Comparison of ENCODE assay signal across 22 mouse cellular contexts in genomic region chr9:74078458-74078857, GRCm38 (mm10). TPM values are rescaled to one million over a fixed set of nuclear protein-coding genes. Genes with fewer than 3 reads are reported as not detected.
DNase-seq lines count a peak whose midpoint lies in the region; ATAC-seq and TF ChIP-seq lines count a peak whose summit lies in the region.
"Had no signal": no experiment of that assay in that cellular context is flagged by ENCODE, and none has a peak within 500 bp of the region (broad histone marks: within the 10 kb centered on the region; RNA-seq: fewer than 3 reads in every experiment).

No protein-coding gene starts in this region.

- no peak overlapping the region for H3K4me3 ChIP-seq in hindbrain, embryonic 14.5 days (replicated peaks; ENCODE audit: low read length)
- H3K4me3 ChIP-seq in hindbrain, embryonic 12.5 days: no peak overlapping the region
- no peak overlapping the region for H3K4me3 ChIP-seq in kidney, embryonic 15.5 days (replicated peaks)
- no peak overlapping the region for H3K4me3 ChIP-seq in MEL (ENCODE audit: control insufficient read depth in 1 of 2, insufficient read depth in 1 of 2, low read depth in 2 of 2, low read length in 2 of 2)
- H3K4me3 ChIP-seq: embryonic facial prominence, embryonic 13.5 days; forebrain, embryonic 10.5 days; hindbrain, embryonic 15.5 days had no signal

- no peak for ATAC-seq in hindbrain, embryonic 14.5 days (ENCODE audit: low FRiP score)
- ATAC-seq in hindbrain, embryonic 12.5 days (ENCODE audit: low FRiP score): no peak
- ATAC-seq in kidney, embryonic 15.5 days (replicated peaks; ENCODE audit: low FRiP score): no peak
- ATAC-seq: activated CD4-positive, CD25-positive, alpha-beta regulatory T cell, adult 4 months; CD4-positive, CD25-positive, alpha-beta regulatory T cell, adult 4 months had no signal

- no peak overlapping the region for H3K27ac ChIP-seq in hindbrain, embryonic 14.5 days
- no peak overlapping the region for H3K27ac ChIP-seq in hindbrain, embryonic 12.5 days
- no peak overlapping the region for H3K27ac ChIP-seq in kidney, embryonic 15.5 days
- no peak overlapping the region for H3K27ac ChIP-seq in MEL (ENCODE audit: control insufficient read depth, low read depth, low read length)
- H3K27ac ChIP-seq: embryonic facial prominence, embryonic 13.5 days; forebrain, embryonic 10.5 days; hindbrain, embryonic 15.5 days had no signal

- H3K9ac ChIP-seq in hindbrain, embryonic 14.5 days: no peak overlapping the region
- H3K9ac ChIP-seq in hindbrain, embryonic 12.5 days: no peak overlapping the region
- no peak overlapping the region for H3K9ac ChIP-seq in kidney, embryonic 15.5 days
- no peak overlapping the region for H3K9ac ChIP-seq in MEL (ENCODE audit: control insufficient read depth, low read depth, low read length, poor library complexity, severe bottlenecking)
- H3K9ac ChIP-seq: embryonic facial prominence, embryonic 13.5 days; hindbrain, embryonic 15.5 days had no signal

- no peaks in the 10 kb centered on the region for H3K4me1 ChIP-seq in hindbrain, embryonic 14.5 days (replicated peaks; ENCODE audit: control insufficient read depth, insufficient read depth, low read length)
- no peaks in the 10 kb centered on the region for H3K4me1 ChIP-seq in hindbrain, embryonic 12.5 days
- no peaks in the 10 kb centered on the region for H3K4me1 ChIP-seq in kidney, embryonic 15.5 days
- no peaks in the 10 kb centered on the region for H3K4me1 ChIP-seq in MEL (ENCODE audit: control insufficient read depth in 1 of 2, insufficient read depth in 2 of 2, low read length in 2 of 2)
- H3K4me1 ChIP-seq: embryonic facial prominence, embryonic 13.5 days; forebrain, embryonic 10.5 days; hindbrain, embryonic 15.5 days had no signal

- DNase-seq in hindbrain, embryonic 14.5 days (ENCODE audit: low spot score): peak; percentile 60
- peak; percentile 29 to 45 for DNase-seq in kidney, postnatal 36 days
- peak; percentile 30 for DNase-seq in 3T3-L1 (ENCODE audit: low read depth, low spot score)
- DNase-seq in MEL (ENCODE audit: low read depth, low spot score): peak; percentile 7
- no peak for DNase-seq in embryo, embryonic 11 days
- DNase-seq in spleen, postnatal 36 days (ENCODE audit: low spot score in 2 of 2): no peak
- DNase-seq: adrenal gland, postnatal 25 days; cerebellum, postnatal 36 days; lung, adult 2 months; right cerebral cortex, adult 18-20 months; spleen, adult 18-20 months; thymus, postnatal 14 days had no signal

- no peaks in the 10 kb centered on the region for H3K79me2 ChIP-seq in MEL (ENCODE audit: control insufficient read depth, insufficient read depth, low read length, poor library complexity)

- no peaks in the 10 kb centered on the region for H3K36me3 ChIP-seq in hindbrain, embryonic 14.5 days (replicated peaks; ENCODE audit: control insufficient read depth, insufficient read depth)
- no peaks in the 10 kb centered on the region for H3K36me3 ChIP-seq in hindbrain, embryonic 12.5 days
- H3K36me3 ChIP-seq in kidney, embryonic 15.5 days: no peaks in the 10 kb centered on the region
- H3K36me3 ChIP-seq in MEL (ENCODE audit: control insufficient read depth in 1 of 2, insufficient read depth in 2 of 2, low read length in 2 of 2): no peaks in the 10 kb centered on the region
- H3K36me3 ChIP-seq: embryonic facial prominence, embryonic 13.5 days; forebrain, embryonic 10.5 days; hindbrain, embryonic 15.5 days had no signal

- no peak for TF ChIP-seq EP300 in MEL (IDR thresholded peaks at IDR 0.05; ENCODE audit: low read depth in 1 of 2, low read length in 2 of 2)

- peak; percentile 14 for TF ChIP-seq RAD21 in MEL (IDR thresholded peaks at IDR 0.05; ENCODE audit: low read depth, low read length)

- TF ChIP-seq POLR2A in MEL (IDR thresholded peaks at IDR 0.05; ENCODE audit: control insufficient read depth in 1 of 2, insufficient read depth in 1 of 2, low read depth in 1 of 2, low read length in 2 of 2, poor library complexity in 1 of 2): no peak

- TF ChIP-seq CTCF in MEL (IDR thresholded peaks at IDR 0.05 in 2 of 3, conservative IDR thresholded peaks at IDR 0.05 in 1 of 3; ENCODE audit: control insufficient read depth in 1 of 3, insufficient read depth in 1 of 3, low read depth in 2 of 3, low read length in 3 of 3, poor library complexity in 1 of 3, severe bottlenecking in 1 of 3): peak in 1 of 3 experiments; percentile 20; a peak in 2 of 6 replicates

- no peak overlapping the region for H3K4me2 ChIP-seq in hindbrain, embryonic 14.5 days (replicated peaks)
- no peak overlapping the region for H3K4me2 ChIP-seq in hindbrain, embryonic 12.5 days (replicated peaks)
- no peak overlapping the region for H3K4me2 ChIP-seq in kidney, embryonic 15.5 days
- H3K4me2 ChIP-seq: embryonic facial prominence, embryonic 13.5 days; hindbrain, embryonic 15.5 days had no signal

- H3K9me3 ChIP-seq in hindbrain, embryonic 14.5 days (ENCODE audit: control insufficient read depth, low read length): no peaks in the 10 kb centered on the region
- no peaks in the 10 kb centered on the region for H3K9me3 ChIP-seq in hindbrain, embryonic 12.5 days (replicated peaks)
- no peaks in the 10 kb centered on the region for H3K9me3 ChIP-seq in kidney, embryonic 15.5 days (replicated peaks)
- H3K9me3 ChIP-seq in MEL (replicated peaks; ENCODE audit: insufficient read depth, low read length): no peaks in the 10 kb centered on the region
- H3K9me3 ChIP-seq: embryonic facial prominence, embryonic 13.5 days; forebrain, embryonic 10.5 days; hindbrain, embryonic 15.5 days had no signal

- no peaks in the 10 kb centered on the region for H3K27me3 ChIP-seq in hindbrain, embryonic 14.5 days (ENCODE audit: control insufficient read depth, insufficient read depth, low read length)
- H3K27me3 ChIP-seq in hindbrain, embryonic 12.5 days: no peaks in the 10 kb centered on the region
- H3K27me3 ChIP-seq in kidney, embryonic 15.5 days: no peaks in the 10 kb centered on the region
- H3K27me3 ChIP-seq in MEL (ENCODE audit: control insufficient read depth in 1 of 2, insufficient read depth in 2 of 2, low read length in 2 of 2): no peaks in the 10 kb centered on the region
- H3K27me3 ChIP-seq: embryonic facial prominence, embryonic 13.5 days; hindbrain, embryonic 15.5 days had no signal

TF ChIP-seq in MEL, 35 proteins besides CTCF, POLR2A, EP300 and RAD21:
- no peak for TF ChIP-seq BHLHE40 (IDR thresholded peaks at IDR 0.05; ENCODE audit: borderline replicate concordance, low read depth, low read length)
- no peak for TF ChIP-seq NRF1 (IDR thresholded peaks at IDR 0.05; ENCODE audit: insufficient read depth, low read depth, low read length, poor library complexity, severe bottlenecking)
- 0 out of 2 replicates have a peak, but pooled peaks have one; percentile 22 for TF ChIP-seq SMC3 (IDR thresholded peaks at IDR 0.05; ENCODE audit: low read depth, low read length)
- no peak for TF ChIP-seq KAT2A (conservative IDR thresholded peaks at IDR 0.05; ENCODE audit: low read depth, low read length)

RNA-seq across cellular contexts. Expression of gene Wdr72, which starts 31.7 kb away (rescaled TPM):
- 0.77 and 0.96 TPM in 2 replicates for polyA plus RNA-seq in hindbrain, embryonic 14.5 days (2014; fragmentation: Nextera tagmentation; extraction: Ambion mirVana)
- 0.56 and 0.69 TPM in 2 replicates for polyA plus RNA-seq in hindbrain, embryonic 12.5 days (2016; fragmentation: Nextera tagmentation; extraction: Ambion mirVana)
- 1.3 and 1.4 TPM in 2 replicates for polyA plus RNA-seq in kidney, embryonic 15.5 days (2015; fragmentation: Nextera tagmentation; extraction: Ambion mirVana)
- not detected in 2 replicates for total RNA-seq in MEL (2012; rRNA removed)
- polyA plus RNA-seq in MEL (2012; ENCODE audit: insufficient read depth in 1 of 2, insufficient read length in 2 of 2, low read depth in 1 of 2, low replicate concordance in 2 of 2, missing spikeins in 1 of 2): not detected
- total RNA-seq: adrenal gland, postnatal 25 days; left cerebral cortex, adult 18-20 months; megakaryocyte progenitor cell, adult 5-6 weeks; neutrophil, adult 5-6 weeks had no signal
- polyA plus RNA-seq: CD4-positive, CD25-positive, alpha-beta regulatory T cell, adult 4 months had no signal

Comparison
In these comparisons a context has a peak if more than half of its experiments do, and no peak if none do; other contexts are left out.
1. DNase-seq: peak in hindbrain, embryonic 14.5 days (single experiment), kidney, postnatal 36 days (2 of 2), 3T3-L1 (single experiment) and MEL (single experiment); none in embryo, embryonic 11 days (single experiment) and spleen, postnatal 36 days (0 of 2).